Mouse (Mus musculus) myocyte (in vitro differentiated cells): ENCODE measurements around the gene Dctpp1. TPM values are rescaled to one million over a fixed set of nuclear protein-coding genes. Genes with fewer than 3 reads are reported as not detected.

Source experiments
- H3K27me3 ChIP-seq: one replicate; pipeline ENCODE4 v1.6.1; 2011; ENCODE audit not compliant: control insufficient read depth, insufficient read depth, insufficient read length
- H3K36me3 ChIP-seq: one replicate; pipeline ENCODE4 v1.6.1; 2011; ENCODE audit not compliant: control insufficient read depth, insufficient read depth
- H3K4me2 ChIP-seq: one replicate; pipeline ENCODE4 v1.6.1; 2011; ENCODE audit warnings: low read depth, control low read depth
- H3K4me3 ChIP-seq: one replicate; pipeline ENCODE4 v1.5.1; 2011; ENCODE audit warnings: mild to moderate bottlenecking, control low read depth, moderate library complexity
- H3K79me2 ChIP-seq: one replicate; pipeline ENCODE4 v1.6.1; 2011; ENCODE audit not compliant: control insufficient read depth, insufficient read depth
- H3ac ChIP-seq: one replicate; pipeline ENCODE4 v1.6.1; 2011; ENCODE audit not compliant: control insufficient read depth, insufficient read length
- CEBPB ChIP-seq: IDR thresholded peaks from 2 replicates; pipeline ENCODE4 v1.6.1; 2011; ENCODE audit warnings: mild to moderate bottlenecking, moderate library complexity; ENCODE audit not compliant: poor library complexity, insufficient read depth, severe bottlenecking
- E2F4 ChIP-seq: IDR thresholded peaks from one replicate; pipeline ENCODE4 v1.6.1; 2011; ENCODE audit warnings: mild to moderate bottlenecking, control low read depth, moderate library complexity; ENCODE audit not compliant: insufficient read depth
- MAX ChIP-seq: IDR thresholded peaks from one replicate; pipeline ENCODE4 v1.6.1; 2011; ENCODE audit warnings: low read depth, mild to moderate bottlenecking, control low read depth
- MYOD1 ChIP-seq, 3 experiments: IDR thresholded peaks; one replicate each; pipeline ENCODE4 v1.6.1; 2011; ENCODE audit warnings: control low read depth in 2 of 3, low read depth in 2 of 3, mild to moderate bottlenecking in 2 of 3, moderate library complexity in 1 of 3; ENCODE audit not compliant: insufficient read length in 2 of 3, control insufficient read depth in 1 of 3
- MYOG ChIP-seq, 3 experiments: IDR thresholded peaks; one replicate each; pipeline ENCODE4 v1.6.1; 2011; ENCODE audit warnings: control low read depth in 2 of 3, low read depth in 2 of 3, mild to moderate bottlenecking in 2 of 3; ENCODE audit not compliant: insufficient read length in 2 of 3, control insufficient read depth in 1 of 3, insufficient read depth in 1 of 3
- POLR2A ChIP-seq: IDR thresholded peaks from one replicate; pipeline ENCODE4 v1.6.1; 2011; ENCODE audit warnings: low read depth, mild to moderate bottlenecking, control low read depth, moderate library complexity; ENCODE audit not compliant: insufficient read length
- POLR2AphosphoS2 ChIP-seq: IDR thresholded peaks from one replicate; pipeline ENCODE4 v1.6.1; 2011; ENCODE audit warnings: low read depth, control low read depth; ENCODE audit not compliant: insufficient read length
- REST ChIP-seq: IDR thresholded peaks from one replicate; pipeline ENCODE4 v1.6.1; 2011; ENCODE audit warnings: mild to moderate bottlenecking, control low read depth, moderate library complexity; ENCODE audit not compliant: insufficient read depth, insufficient read length
- SRF ChIP-seq: IDR thresholded peaks from one replicate; pipeline ENCODE4 v1.6.1; 2011; ENCODE audit warnings: low read depth; ENCODE audit not compliant: control insufficient read depth, insufficient read length
- TCF12 ChIP-seq: IDR thresholded peaks from one replicate; pipeline ENCODE4 v1.6.1; 2011; ENCODE audit warnings: mild to moderate bottlenecking, control low read depth; ENCODE audit not compliant: poor library complexity, insufficient read depth, severe bottlenecking
- TCF3 ChIP-seq: IDR thresholded peaks from one replicate; pipeline ENCODE4 v1.6.1; 2011; ENCODE audit warnings: low read depth, control low read depth; ENCODE audit not compliant: insufficient read length
- USF1 ChIP-seq: IDR thresholded peaks from one replicate; pipeline ENCODE4 v1.6.1; 2011; ENCODE audit warnings: low read depth, mild to moderate bottlenecking, control low read depth, moderate library complexity
- polyA plus RNA-seq: library from polyadenylated mRNA; unstranded; fragments of >200 nt; fragmentation: generic; extraction: Trizol; gene quantifications from one replicate; pipeline ENCODE4 v1.2.1, GENCODE M21; 2012; ENCODE audit warnings: missing spikeins

Gene Dctpp1
- polyA plus RNA-seq, 1 experiment = 76.9 TPM

- H3K4me3 ChIP-seq = no peak overlapping the region
- no peak overlapping the region for H3ac ChIP-seq
- TF ChIP-seq MYOG (IDR thresholded peaks at IDR 0.05; ENCODE audit: control insufficient read depth in 1 of 3, insufficient read depth in 1 of 3, insufficient read length in 2 of 3, low read depth in 2 of 3) (no peak), USF1 (no peak), MAX (no peak)
- no peaks in the 10 kb centered on the region for H3K36me3 ChIP-seq
- peaks cover 4% of the 10 kb centered on the region for H3K79me2 ChIP-seq
- H3K27me3 ChIP-seq = no peaks in the 10 kb centered on the region
- no peak overlapping the region for H3K4me2 ChIP-seq
Measured at GRCm38 (mm10) chr7:127270666-127271065, 10.2 kb upstream of the Dctpp1 start.

GRCm38 (mm10) chr7:127270256-127270655 lies 9.7 kb upstream of the Dctpp1 start:
- H3K36me3 ChIP-seq = no peaks in the 10 kb centered on the region
- H3ac ChIP-seq = no peak overlapping the region
- peaks cover 4% of the 10 kb centered on the region for H3K79me2 ChIP-seq
- no peaks in the 10 kb centered on the region for H3K27me3 ChIP-seq
- no peak overlapping the region for H3K4me2 ChIP-seq
- no peak overlapping the region for H3K4me3 ChIP-seq
- TF ChIP-seq MYOG (IDR thresholded peaks at IDR 0.05; ENCODE audit: control insufficient read depth in 1 of 3, insufficient read depth in 1 of 3, insufficient read length in 2 of 3, low read depth in 2 of 3) (no peak), TCF12 (no peak), POLR2A (no peak), E2F4 (no peak), CEBPB (no peak), MYOD1 (IDR thresholded peaks at IDR 0.05; ENCODE audit: control insufficient read depth in 1 of 3, insufficient read length in 2 of 3, low read depth in 2 of 3) (no peak), USF1 (no peak), TCF3 (no peak), POLR2AphosphoS2 (no peak), REST (no peak)

- Histone ChIP-seq H3K79me2 (no peaks in the 10 kb centered on the region), H3K4me3 (no peak overlapping the region), H3K27me3 (no peaks in the 10 kb centered on the region), H3ac (no peak overlapping the region), H3K4me2 (no peak overlapping the region), H3K36me3 (no peaks in the 10 kb centered on the region)
- TF ChIP-seq TCF3 (no peak), SRF (no peak), REST (no peak), TCF12 (no peak), POLR2A (no peak), E2F4 (no peak), CEBPB (no peak), POLR2AphosphoS2 (no peak), MAX (no peak), MYOG (IDR thresholded peaks at IDR 0.05; ENCODE audit: control insufficient read depth in 1 of 3, insufficient read depth in 1 of 3, insufficient read length in 2 of 3, low read depth in 2 of 3) (no peak), MYOD1 (IDR thresholded peaks at IDR 0.05; ENCODE audit: control insufficient read depth in 1 of 3, insufficient read length in 2 of 3, low read depth in 2 of 3) (no peak), USF1 (no peak)
Measured at GRCm38 (mm10) chr7:127263526-127263925, 3.0 kb upstream of the Dctpp1 start.

- H3K4me3 ChIP-seq = no peak overlapping the region
- no peaks in the 10 kb centered on the region for H3K27me3 ChIP-seq
- H3K36me3 ChIP-seq = no peaks in the 10 kb centered on the region
- H3ac ChIP-seq = no peak overlapping the region
- no peaks in the 10 kb centered on the region for H3K79me2 ChIP-seq
- H3K4me2 ChIP-seq = no peak overlapping the region
- no peak for TF ChIP-seq SRF
- TF ChIP-seq MAX = no peak
- TF ChIP-seq TCF12 = no peak
- TF ChIP-seq REST = no peak
- TF ChIP-seq E2F4 = no peak
- TF ChIP-seq USF1 = no peak
- TF ChIP-seq POLR2AphosphoS2 = no peak
- no peak for TF ChIP-seq MYOD1 (IDR thresholded peaks at IDR 0.05; ENCODE audit: control insufficient read depth in 1 of 3, insufficient read length in 2 of 3, low read depth in 2 of 3)
- no peak for TF ChIP-seq CEBPB
- no peak for TF ChIP-seq MYOG (IDR thresholded peaks at IDR 0.05; ENCODE audit: control insufficient read depth in 1 of 3, insufficient read depth in 1 of 3, insufficient read length in 2 of 3, low read depth in 2 of 3)
- TF ChIP-seq TCF3 = no peak
- TF ChIP-seq POLR2A = no peak
Measured at GRCm38 (mm10) chr7:127262218-127262961, 1.9 kb upstream of the Dctpp1 start.
